Mouse (Mus musculus): ENCODE data around the gene Ntm. TPM values are rescaled to one million over a fixed set of nuclear protein-coding genes. Genes with fewer than 3 reads are reported as not detected.

The Ntm gene
- polyA plus RNA-seq, 1 experiment from 2014 or later: 125 TPM

- H3K9me3 ChIP-seq: no peaks in the 10 kb centered on the region
- H3K27ac ChIP-seq: no peak overlapping the region
- H3K4me2 ChIP-seq (replicated peaks): no peak overlapping the region
- no peak overlapping the region for H3K9ac ChIP-seq (replicated peaks)
- H3K36me3 ChIP-seq: no peaks in the 10 kb centered on the region
- H3K27me3 ChIP-seq: no peaks in the 10 kb centered on the region
- ATAC-seq: no peak
- no peak overlapping the region for H3K4me3 ChIP-seq (replicated peaks)
- WGBS: 40% methylated on average over 5 of the region's 5 CpGs
- H3K4me1 ChIP-seq (replicated peaks): peaks cover 28% of the 10 kb centered on the region
Observed at GRCm38 (mm10) chr9:29220941-29221615, 741.9 kb downstream of the Ntm start.

GRCm38 (mm10) chr9:29220493-29220892, 742.4 kb downstream of the Ntm start:
- no peaks in the 10 kb centered on the region for H3K36me3 ChIP-seq
- no peaks in the 10 kb centered on the region for H3K27me3 ChIP-seq
- H3K4me2 ChIP-seq (replicated peaks): no peak overlapping the region
- H3K4me1 ChIP-seq (replicated peaks): peaks cover 28% of the 10 kb centered on the region
- no peaks in the 10 kb centered on the region for H3K9me3 ChIP-seq
- peak; percentile 41 for ATAC-seq
- 43% methylated on average over 11 of the region's 11 CpGs for whole genome bisulfite sequencing
- no peak overlapping the region for H3K9ac ChIP-seq (replicated peaks)
- H3K27ac ChIP-seq: no peak overlapping the region
- no peak overlapping the region for H3K4me3 ChIP-seq (replicated peaks)

- H3K9me3 ChIP-seq: no peaks in the 10 kb centered on the region
- WGBS: 77% methylated on average over 7 of the region's 7 CpGs
- H3K9ac ChIP-seq (replicated peaks): no peak overlapping the region
- H3K27ac ChIP-seq: no peak overlapping the region
- no peak overlapping the region for H3K4me2 ChIP-seq (replicated peaks)
- H3K36me3 ChIP-seq: no peaks in the 10 kb centered on the region
- H3K4me1 ChIP-seq (replicated peaks): peaks cover 23% of the 10 kb centered on the region
- no peak for ATAC-seq
- no peak overlapping the region for H3K4me3 ChIP-seq (replicated peaks)
- H3K27me3 ChIP-seq: no peaks in the 10 kb centered on the region
Observed at GRCm38 (mm10) chr9:29217951-29218350, 745.0 kb downstream of the Ntm start.

- Histone ChIP-seq H3K27me3 (no peaks in the 10 kb centered on the region), H3K9me3 (no peaks in the 10 kb centered on the region), H3K4me2 (replicated peaks) (no peak overlapping the region), H3K36me3 (no peaks in the 10 kb centered on the region), H3K27ac (no peak overlapping the region), H3K9ac (replicated peaks) (no peak overlapping the region), H3K4me3 (replicated peaks) (no peak overlapping the region), H3K4me1 (replicated peaks) (peaks cover 17% of the 10 kb centered on the region)
- no peak for ATAC-seq
- WGBS: 37% methylated on average over 8 of the region's 8 CpGs
Observed at GRCm38 (mm10) chr9:29216528-29216927, 746.4 kb downstream of the Ntm start.

GRCm38 (mm10) chr9:29215796-29216195, 747.1 kb downstream of the Ntm start:
- no peak overlapping the region for H3K4me3 ChIP-seq (replicated peaks)
- H3K4me1 ChIP-seq (replicated peaks): peaks cover 10% of the 10 kb centered on the region
- H3K9me3 ChIP-seq: no peaks in the 10 kb centered on the region
- no peak overlapping the region for H3K27ac ChIP-seq
- no peak for ATAC-seq
- no peaks in the 10 kb centered on the region for H3K27me3 ChIP-seq
- H3K9ac ChIP-seq (replicated peaks): no peak overlapping the region
- no peak overlapping the region for H3K4me2 ChIP-seq (replicated peaks)
- WGBS: 83% methylated on average over 2 of the region's 2 CpGs
- no peaks in the 10 kb centered on the region for H3K36me3 ChIP-seq

- Histone ChIP-seq H3K4me2 (replicated peaks) (no peak overlapping the region), H3K27ac (no peak overlapping the region), H3K4me1 (replicated peaks) (peaks cover 5% of the 10 kb centered on the region; the same call in 1 of the 2 replicates), H3K9ac (replicated peaks) (no peak overlapping the region), H3K27me3 (no peaks in the 10 kb centered on the region), H3K4me3 (replicated peaks) (no peak overlapping the region), H3K9me3 (no peaks in the 10 kb centered on the region), H3K36me3 (no peaks in the 10 kb centered on the region)
- no peak for ATAC-seq
- whole genome bisulfite sequencing: 67% methylated on average over 1 of the region's 1 CpGs
Observed at GRCm38 (mm10) chr9:29215241-29215640, 747.7 kb downstream of the Ntm start.

- no peak overlapping the region for H3K4me3 ChIP-seq (replicated peaks)
- H3K4me1 ChIP-seq (replicated peaks): peaks cover 9% of the 10 kb centered on the region
- WGBS: 88% methylated on average over 2 of the region's 2 CpGs
- H3K9me3 ChIP-seq: no peaks in the 10 kb centered on the region
- H3K4me2 ChIP-seq (replicated peaks): no peak overlapping the region
- H3K27ac ChIP-seq: no peak overlapping the region
- no peak overlapping the region for H3K9ac ChIP-seq (replicated peaks)
- H3K27me3 ChIP-seq: no peaks in the 10 kb centered on the region
- H3K36me3 ChIP-seq: no peaks in the 10 kb centered on the region
- no peak for ATAC-seq
Observed at GRCm38 (mm10) chr9:29209243-29209642, 753.7 kb downstream of the Ntm start.

GRCm38 (mm10) chr9:29208142-29208541, 754.8 kb downstream of the Ntm start:
- peaks cover 9% of the 10 kb centered on the region for H3K4me1 ChIP-seq (replicated peaks)
- H3K9ac ChIP-seq (replicated peaks): no peak overlapping the region
- no peak overlapping the region for H3K4me3 ChIP-seq (replicated peaks)
- H3K27me3 ChIP-seq: no peaks in the 10 kb centered on the region
- ATAC-seq: no peak
- WGBS: 77% methylated on average over 5 of the region's 5 CpGs
- H3K27ac ChIP-seq: no peak overlapping the region
- H3K4me2 ChIP-seq (replicated peaks): no peak overlapping the region
- H3K9me3 ChIP-seq: no peaks in the 10 kb centered on the region
- no peaks in the 10 kb centered on the region for H3K36me3 ChIP-seq

- Histone ChIP-seq H3K27ac (no peak overlapping the region), H3K9me3 (no peaks in the 10 kb centered on the region), H3K4me2 (replicated peaks) (no peak overlapping the region), H3K27me3 (no peaks in the 10 kb centered on the region), H3K36me3 (no peaks in the 10 kb centered on the region), H3K4me1 (replicated peaks) (peaks cover 20% of the 10 kb centered on the region), H3K4me3 (replicated peaks) (no peak overlapping the region), H3K9ac (replicated peaks) (no peak overlapping the region)
- 69% methylated on average over 4 of the region's 4 CpGs for WGBS
- ATAC-seq: no peak
Observed at GRCm38 (mm10) chr9:29205680-29206079, 757.3 kb downstream of the Ntm start.

- Histone ChIP-seq H3K4me3 (replicated peaks) (no peak overlapping the region), H3K27me3 (no peaks in the 10 kb centered on the region)
- 0 out of 2 replicates have a peak, but pooled peaks have one; percentile 27 for ATAC-seq
Observed at GRCm38 (mm10) chr9:29202196-29202595, 760.7 kb downstream of the Ntm start.

GRCm38 (mm10) chr9:29201163-29202053, 761.5 kb downstream of the Ntm start:
- no peak overlapping the region for H3K9ac ChIP-seq (replicated peaks)
- ATAC-seq: 0 out of 2 replicates have a peak, but pooled peaks have one; percentile 56
- H3K4me1 ChIP-seq (replicated peaks): peaks cover 22% of the 10 kb centered on the region
- H3K27me3 ChIP-seq: no peaks in the 10 kb centered on the region
- no peak overlapping the region for H3K4me3 ChIP-seq (replicated peaks)
- no peak overlapping the region for H3K27ac ChIP-seq
- H3K36me3 ChIP-seq: no peaks in the 10 kb centered on the region
- WGBS: 61% methylated on average over 14 of the region's 14 CpGs
- no peak overlapping the region for H3K4me2 ChIP-seq (replicated peaks)
- H3K9me3 ChIP-seq: no peaks in the 10 kb centered on the region

More at GRCm38 (mm10) chr9:29202196-29202595, 760.7 kb downstream of the Ntm start:
- Histone ChIP-seq H3K9me3 (no peaks in the 10 kb centered on the region), H3K9ac (replicated peaks) (no peak overlapping the region), H3K4me2 (replicated peaks) (no peak overlapping the region), H3K4me1 (replicated peaks) (peaks cover 17% of the 10 kb centered on the region), H3K27ac (no peak overlapping the region), H3K36me3 (no peaks in the 10 kb centered on the region)
- WGBS: 21% methylated on average over 2 of the region's 2 CpGs

GRCm38 (mm10) chr9:29197046-29197445, 765.9 kb downstream of the Ntm start:
- WGBS: 72% methylated on average over 3 of the region's 3 CpGs
- H3K27ac ChIP-seq: no peak overlapping the region
- no peak for ATAC-seq
- H3K27me3 ChIP-seq: no peaks in the 10 kb centered on the region
- H3K9ac ChIP-seq (replicated peaks): no peak overlapping the region
- H3K4me1 ChIP-seq (replicated peaks): peaks cover 16% of the 10 kb centered on the region
- no peak overlapping the region for H3K4me3 ChIP-seq (replicated peaks)
- H3K9me3 ChIP-seq: no peaks in the 10 kb centered on the region
- H3K36me3 ChIP-seq: no peaks in the 10 kb centered on the region
- H3K4me2 ChIP-seq (replicated peaks): no peak overlapping the region
